Mouse (Mus musculus) bone marrow macrophage, adult 2 months (primary cell): ENCODE data around the gene Spata31d1b.

ENCODE experiments used
- CTCF ChIP-seq: IDR thresholded peaks from 2 replicates; pipeline ENCODE4 v1.5.1; 2012; ENCODE audit warnings: low read depth, mild to moderate bottlenecking, low read length, moderate library complexity
- POLR2A ChIP-seq: IDR thresholded peaks from 2 replicates; pipeline ENCODE4 v1.6.1; 2012; ENCODE audit warnings: mild to moderate bottlenecking, low read depth, low read length, borderline replicate concordance

DNA sequence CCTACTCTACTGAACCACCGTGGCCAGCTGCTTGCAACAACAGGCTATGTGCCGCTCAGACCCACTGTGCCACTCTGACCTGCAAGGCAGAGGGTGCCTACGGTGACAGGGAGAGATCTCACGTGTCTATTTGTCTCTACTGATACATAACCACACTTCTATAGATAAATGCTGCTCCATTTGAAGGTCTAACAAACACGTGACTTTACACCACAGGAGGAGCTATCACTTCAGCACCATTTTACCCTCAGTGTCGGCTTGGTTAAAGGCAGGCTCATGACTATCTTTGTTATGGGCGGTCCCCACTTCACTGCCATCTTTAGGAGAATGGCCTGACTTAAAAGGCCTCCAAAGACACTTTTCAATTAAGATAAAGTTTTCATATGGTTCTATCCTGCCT lies 29.5 kb upstream of the Spata31d1b start:
- TF ChIP-seq POLR2A (no peak), CTCF (no peak)
